Mouse (Mus musculus) monocyte, adult 2 months (primary cell): ENCODE results near the gene Acox3.

ENCODE experiments used
- DNase-seq, 2 experiments: peaks; one replicate each; pipeline ENCODE4 v3.0.0; 2022; ENCODE audit warnings: low spot score in 2 of 2, low read depth in 1 of 2

The Acox3 gene

GRCm38 (mm10) chr5:35582445-35583220 lies at the start of gene Acox3:
Acox3 (plus strand) TSS chr5:35583040.
- peak; percentile 73 to 83 for DNase-seq

- DNase-seq, result no peak
Observed at GRCm38 (mm10) chr5:35536271-35536670, 46.6 kb upstream of the Acox3 start.

- no peak for DNase-seq
Observed at GRCm38 (mm10) chr5:35537474-35537873, 45.4 kb upstream of the Acox3 start.

- DNase-seq, result no peak
Observed at GRCm38 (mm10) chr5:35538022-35538421, 44.8 kb upstream of the Acox3 start.

- no peak for DNase-seq
Observed at GRCm38 (mm10) chr5:35539576-35539975, 43.3 kb upstream of the Acox3 start.

GRCm38 (mm10) chr5:35540555-35540954 lies 42.3 kb upstream of the Acox3 start:
- no peak for DNase-seq

GRCm38 (mm10) chr5:35541059-35541790 lies 41.6 kb upstream of the Acox3 start:
- no peak for DNase-seq

GRCm38 (mm10) chr5:35546127-35546526 lies 36.7 kb upstream of the Acox3 start:
- no peak for DNase-seq

- DNase-seq, result no peak
Observed at GRCm38 (mm10) chr5:35551855-35552837, 30.7 kb upstream of the Acox3 start.

- no peak for DNase-seq
Observed at GRCm38 (mm10) chr5:35552838-35553539, 29.9 kb upstream of the Acox3 start.

GRCm38 (mm10) chr5:35556393-35556792 lies 26.4 kb upstream of the Acox3 start:
- DNase-seq, result no peak

GRCm38 (mm10) chr5:35557946-35558621 lies 24.8 kb upstream of the Acox3 start:
- no peak for DNase-seq

- no peak for DNase-seq
Observed at GRCm38 (mm10) chr5:35559447-35559846, 23.4 kb upstream of the Acox3 start.

GRCm38 (mm10) chr5:35562616-35563015 lies 20.2 kb upstream of the Acox3 start:
- DNase-seq, result no peak

GRCm38 (mm10) chr5:35563449-35563848 lies 19.4 kb upstream of the Acox3 start:
- peak in 1 of 2 experiments; percentile 44 for DNase-seq

GRCm38 (mm10) chr5:35565217-35565616 lies 17.6 kb upstream of the Acox3 start:
- no peak for DNase-seq

GRCm38 (mm10) chr5:35566632-35567031 lies 16.2 kb upstream of the Acox3 start:
- DNase-seq, result no peak

- DNase-seq, result no peak
Observed at GRCm38 (mm10) chr5:35571546-35571945, 11.3 kb upstream of the Acox3 start.

GRCm38 (mm10) chr5:35574653-35575599 lies 7.9 kb upstream of the Acox3 start, which contains the start of gene Trmt44:
Trmt44 (minus strand) TSS chr5:35575070.
- peak; percentile 66 to 84 for DNase-seq
